Mouse (Mus musculus) megakaryocyte, embryonic 14.5 days (primary cell): ENCODE measurements at regions not wholly inside any gene's neighbourhood (a gene's known extent, or its start where the extent isn't known, plus 50 kb on each side); places are given as distances from the start of the nearest gene placed in this dataset.

Experiments
- H3K27me3 ChIP-seq: replicated peaks from 2 replicates; pipeline ENCODE3; 2012; ENCODE audit warnings: inconsistent platforms
- H3K36me3 ChIP-seq: replicated peaks from 2 replicates; pipeline ENCODE3; 2012; ENCODE audit warnings: low read length, inconsistent platforms, mixed read lengths
- H3K4me1 ChIP-seq: 2 replicates; pipeline ENCODE4 v1.6.1; 2012; ENCODE audit warnings: inconsistent platforms
- H3K4me3 ChIP-seq: replicated peaks from 2 replicates; pipeline ENCODE3; 2012; ENCODE audit warnings: moderate library complexity, mild to moderate bottlenecking, inconsistent platforms
- H3K9me3 ChIP-seq: 2 replicates; pipeline ENCODE4 v1.6.1; 2012; ENCODE audit warnings: inconsistent platforms
- FLI1 ChIP-seq: IDR thresholded peaks from 2 replicates; pipeline ENCODE4 v1.6.1; 2012; ENCODE audit warnings: low read length, inconsistent platforms, mixed read lengths
- GATA1 ChIP-seq: IDR thresholded peaks from 3 replicates; pipeline ENCODE4 v1.6.1; 2012; ENCODE audit warnings: mixed read lengths, low read length, inconsistent platforms, borderline replicate concordance

DNA sequence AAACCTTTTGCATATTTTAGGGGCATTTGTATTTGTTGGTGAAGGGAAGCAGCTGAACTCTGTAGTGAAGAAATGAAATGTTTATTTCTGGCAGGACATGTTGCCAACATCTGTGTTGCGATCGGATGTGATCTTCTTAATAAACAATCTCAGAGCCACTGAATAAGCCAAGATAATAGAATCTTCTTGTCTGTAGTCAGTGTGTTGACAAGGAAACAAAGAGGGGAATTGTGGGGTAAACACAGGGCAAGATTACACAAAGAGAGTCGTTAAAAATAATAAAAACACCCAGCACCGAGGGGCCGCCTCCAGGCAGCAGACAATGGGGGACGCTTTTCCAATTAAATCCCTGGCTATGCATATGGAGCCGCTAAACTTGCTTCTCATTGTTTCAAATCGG is 234.4 kb downstream of the Etnk1 start:
- Histone ChIP-seq H3K4me1 (peaks cover 7% of the 10 kb centered on the region), H3K27me3 (no peaks in the 10 kb centered on the region), H3K4me3 (no peak overlapping the region), H3K9me3 (no peaks in the 10 kb centered on the region), H3K36me3 (no peaks in the 10 kb centered on the region)
- no peak for TF ChIP-seq FLI1
- TF ChIP-seq GATA1 = no peak

DNA sequence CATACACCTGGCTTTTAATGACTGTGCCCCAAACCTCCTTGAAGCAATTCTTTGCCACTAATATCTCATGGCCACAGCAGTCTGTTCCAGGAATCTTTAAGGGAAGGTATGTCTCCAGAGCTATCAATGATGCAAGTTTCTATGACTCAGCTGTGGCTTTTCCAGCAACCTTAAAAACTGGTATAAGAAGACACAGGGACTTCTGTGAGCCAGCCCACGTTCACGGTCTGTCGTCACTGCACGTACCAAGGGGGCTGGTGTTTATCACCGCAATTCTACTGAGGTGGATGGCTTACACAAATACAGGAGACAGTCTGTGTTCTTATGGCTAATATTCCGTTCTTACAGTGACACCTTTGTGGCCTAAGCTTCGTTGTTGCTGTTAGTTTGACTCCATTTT is 234.9 kb downstream of the Etnk1 start:
- no peaks in the 10 kb centered on the region for H3K9me3 ChIP-seq

DNA sequence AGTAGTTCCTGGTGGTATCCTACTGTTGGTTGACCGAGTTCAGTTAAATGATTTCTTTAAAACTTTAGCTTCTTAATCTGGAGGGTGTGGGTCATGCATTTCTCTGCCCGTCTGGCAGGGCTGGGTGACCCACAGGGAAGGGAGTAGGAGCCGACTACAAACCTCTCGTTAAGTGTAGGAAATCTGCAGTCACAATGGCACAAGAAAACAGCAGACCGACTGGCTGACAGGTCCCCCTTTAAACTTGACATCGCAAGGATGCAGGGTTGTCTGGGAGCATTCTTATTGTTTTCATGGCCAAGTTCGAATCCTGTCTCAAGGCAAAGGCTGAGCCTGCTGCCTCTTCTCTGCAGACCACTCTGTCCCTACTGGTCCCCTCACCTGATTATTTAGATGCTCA is 235.7 kb downstream of the Etnk1 start:
- Histone ChIP-seq H3K9me3 (no peaks in the 10 kb centered on the region), H3K36me3 (no peaks in the 10 kb centered on the region), H3K27me3 (no peaks in the 10 kb centered on the region), H3K4me1 (peaks cover 20% of the 10 kb centered on the region), H3K4me3 (no peak overlapping the region)
- TF ChIP-seq FLI1 (no peak), GATA1 (no peak)

More for the DNA sequence above, 234.9 kb downstream of the Etnk1 start:
- TF ChIP-seq GATA1 (no peak), FLI1 (no peak)
- no peaks in the 10 kb centered on the region for H3K27me3 ChIP-seq
- no peaks in the 10 kb centered on the region for H3K36me3 ChIP-seq
- H3K4me3 ChIP-seq = no peak overlapping the region
- H3K4me1 ChIP-seq = peaks cover 12% of the 10 kb centered on the region

DNA sequence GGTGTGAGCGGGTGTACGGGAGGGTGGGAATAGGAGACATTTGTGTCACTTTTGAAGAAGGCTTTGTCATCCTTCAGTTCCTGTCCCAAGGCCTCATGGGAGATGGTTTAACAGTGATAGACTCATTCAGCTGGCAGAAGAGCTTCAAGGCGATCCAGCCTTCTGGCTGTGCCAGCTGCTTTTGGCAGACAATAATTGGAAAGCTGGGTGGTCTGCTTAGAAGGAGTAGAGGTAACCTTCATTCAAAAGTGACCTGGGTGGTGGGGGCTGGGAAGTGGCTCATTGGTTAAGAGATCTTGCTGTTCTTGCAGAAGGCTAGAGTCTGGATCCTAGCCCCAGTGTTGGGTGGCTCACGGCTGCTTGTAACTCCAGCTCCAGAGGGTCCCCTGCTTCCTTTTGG is 237.5 kb downstream of the Etnk1 start:
- Histone ChIP-seq H3K4me3 (no peak overlapping the region), H3K36me3 (no peaks in the 10 kb centered on the region), H3K27me3 (no peaks in the 10 kb centered on the region), H3K9me3 (no peaks in the 10 kb centered on the region), H3K4me1 (peaks cover 22% of the 10 kb centered on the region)
- TF ChIP-seq GATA1 (no peak), FLI1 (no peak)

DNA sequence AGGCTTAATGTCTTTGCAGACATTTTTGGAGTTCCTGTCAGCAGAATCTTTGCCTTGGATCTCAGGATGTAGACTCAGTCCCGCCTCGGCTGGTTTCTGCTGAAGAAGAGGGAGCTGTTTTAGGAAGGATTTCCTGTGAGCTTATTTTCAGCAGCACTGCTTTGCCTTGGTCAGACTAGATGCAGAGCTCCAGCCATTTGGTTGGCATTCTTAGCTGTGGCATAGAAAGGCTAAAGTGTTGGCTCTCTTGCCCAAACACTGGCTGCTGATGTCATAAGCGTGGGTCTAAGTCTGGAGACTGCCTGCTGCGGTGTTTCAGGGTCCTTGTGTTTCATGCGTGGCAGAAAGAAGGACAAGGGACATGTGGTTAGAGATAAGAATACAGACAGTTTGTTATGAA is 245.0 kb downstream of the Etnk1 start:
- Histone ChIP-seq H3K27me3 (no peaks in the 10 kb centered on the region), H3K9me3 (peaks cover 6% of the 10 kb centered on the region; the same call in 1 of the 2 replicates), H3K4me3 (no peak overlapping the region)

DNA sequence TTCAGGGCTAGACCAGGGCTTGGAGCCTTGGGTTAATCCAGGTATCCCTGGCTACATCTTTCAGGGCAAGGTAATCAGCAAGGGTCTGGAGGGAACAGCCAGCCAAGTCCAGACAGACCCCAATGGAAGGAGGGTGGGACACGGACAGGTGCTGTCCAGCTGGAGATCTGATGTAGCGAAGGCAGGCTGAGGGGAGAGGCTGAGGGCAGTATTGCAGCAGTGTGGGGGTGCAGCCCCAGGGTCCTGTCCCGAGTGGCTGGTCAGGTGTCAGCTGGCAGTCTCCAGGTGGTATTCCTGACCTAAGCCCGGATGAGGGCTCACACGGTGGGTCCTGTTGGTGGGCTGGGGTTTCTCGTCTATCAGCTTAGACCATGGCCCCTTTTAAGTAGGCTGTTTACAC is 245.7 kb downstream of the Etnk1 start:
- peaks cover 6% of the 10 kb centered on the region; the same call in 1 of the 2 replicates for H3K9me3 ChIP-seq
- H3K27me3 ChIP-seq = no peaks in the 10 kb centered on the region
- H3K36me3 ChIP-seq = no peaks in the 10 kb centered on the region
- peak overlapping the region; percentile 59 for H3K4me3 ChIP-seq
- peaks cover 9% of the 10 kb centered on the region for H3K4me1 ChIP-seq
- TF ChIP-seq GATA1 (no peak), FLI1 (no peak)

More for the DNA sequence above, 245.0 kb downstream of the Etnk1 start:
- no peak for TF ChIP-seq FLI1
- TF ChIP-seq GATA1 = no peak
- no peaks in the 10 kb centered on the region for H3K36me3 ChIP-seq
- peaks cover 16% of the 10 kb centered on the region for H3K4me1 ChIP-seq

DNA sequence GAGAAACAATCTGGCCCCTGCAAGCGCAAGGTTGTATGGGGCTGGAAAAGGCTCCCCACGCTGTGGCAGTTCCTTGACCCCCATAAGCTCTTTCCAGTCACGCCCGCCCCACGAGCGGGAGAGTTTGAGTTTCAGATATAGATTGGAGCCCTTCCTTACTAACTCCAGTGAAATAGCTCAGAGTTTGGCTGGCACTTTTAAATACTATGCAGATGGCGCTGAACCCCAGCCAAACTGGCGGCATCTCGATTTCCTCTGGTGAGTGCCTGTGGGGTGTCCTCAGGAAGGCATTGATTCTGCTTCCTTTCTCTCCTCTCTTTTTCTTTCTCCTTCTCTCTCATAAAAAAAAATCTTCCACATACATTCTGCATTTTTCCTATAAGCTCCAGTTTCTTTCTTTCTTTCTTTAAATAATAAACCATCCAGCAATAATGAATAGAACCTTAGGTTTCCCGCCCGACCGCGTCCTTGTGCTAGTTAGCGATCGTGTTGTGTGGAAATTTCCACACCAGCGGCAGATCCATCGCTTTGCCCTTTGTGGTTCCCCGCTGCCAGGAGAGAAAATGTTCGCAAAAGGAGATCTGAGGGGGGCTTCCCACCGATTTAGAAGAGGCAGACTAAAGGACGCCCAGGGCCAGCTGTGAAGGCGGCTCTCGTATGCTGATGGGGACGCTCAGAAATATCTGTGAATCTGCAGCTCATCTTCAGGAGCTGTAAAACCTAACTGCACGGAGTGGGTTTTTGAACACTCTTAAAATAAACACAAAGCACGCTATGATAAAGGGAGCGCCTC is 247.8 kb downstream of the Etnk1 start:
- H3K36me3 ChIP-seq = no peaks in the 10 kb centered on the region
- TF ChIP-seq FLI1 (no peak), GATA1 (no peak)
- no peak overlapping the region for H3K4me3 ChIP-seq
- H3K27me3 ChIP-seq = no peaks in the 10 kb centered on the region
- H3K9me3 ChIP-seq = peaks cover 6% of the 10 kb centered on the region; the same call in 1 of the 2 replicates
- peaks cover 7% of the 10 kb centered on the region; the same call in 1 of the 2 replicates for H3K4me1 ChIP-seq

DNA sequence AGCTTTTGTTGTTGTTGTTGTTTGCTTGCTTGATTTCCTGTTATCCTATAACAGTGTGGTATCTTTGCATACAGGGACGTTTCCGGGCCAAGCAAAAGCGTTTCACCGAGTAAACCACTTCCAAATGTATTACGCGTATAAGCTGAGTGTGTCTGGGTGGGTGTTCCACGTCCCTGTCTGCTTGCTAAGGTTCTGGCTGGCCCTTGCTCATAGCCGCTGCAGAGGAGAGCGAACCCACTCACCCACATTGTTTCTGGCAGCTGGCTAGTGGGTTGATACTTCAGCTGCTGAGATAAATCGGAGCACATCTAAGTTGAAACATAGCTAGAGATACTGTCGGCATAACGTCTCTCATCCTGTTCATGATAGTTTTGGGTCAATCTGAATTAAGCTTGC is 248.4 kb downstream of the Etnk1 start:
- Histone ChIP-seq H3K4me3 (no peak overlapping the region), H3K9me3 (peaks cover 6% of the 10 kb centered on the region; the same call in 1 of the 2 replicates), H3K4me1 (peaks cover 7% of the 10 kb centered on the region; the same call in 1 of the 2 replicates), H3K27me3 (no peaks in the 10 kb centered on the region), H3K36me3 (no peaks in the 10 kb centered on the region)
- TF ChIP-seq FLI1 (no peak), GATA1 (no peak)

DNA sequence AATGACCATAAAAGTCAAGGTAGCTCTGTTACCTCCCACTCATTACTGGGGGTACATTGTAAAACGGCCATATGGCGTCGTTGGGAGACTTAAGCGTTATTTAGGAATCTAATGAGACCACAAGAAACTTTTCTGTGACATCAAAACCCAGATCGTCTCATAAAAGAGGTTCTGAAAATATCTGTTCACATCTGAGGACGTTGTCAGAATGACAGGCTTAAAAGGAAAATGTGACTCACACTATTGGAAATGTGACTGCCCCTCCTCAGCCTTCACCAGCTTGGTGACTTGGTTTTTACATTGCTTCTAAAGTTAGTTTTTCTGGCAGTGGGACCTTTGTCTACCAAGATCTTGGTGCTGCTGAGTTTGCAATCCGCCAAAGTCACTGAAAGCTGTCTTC is 252.9 kb downstream of the Etnk1 start:
- Histone ChIP-seq H3K9me3 (peaks cover 4% of the 10 kb centered on the region), H3K36me3 (no peaks in the 10 kb centered on the region), H3K4me1 (no peaks in the 10 kb centered on the region), H3K4me3 (no peak overlapping the region), H3K27me3 (no peaks in the 10 kb centered on the region)
- TF ChIP-seq FLI1 (no peak), GATA1 (no peak)

DNA sequence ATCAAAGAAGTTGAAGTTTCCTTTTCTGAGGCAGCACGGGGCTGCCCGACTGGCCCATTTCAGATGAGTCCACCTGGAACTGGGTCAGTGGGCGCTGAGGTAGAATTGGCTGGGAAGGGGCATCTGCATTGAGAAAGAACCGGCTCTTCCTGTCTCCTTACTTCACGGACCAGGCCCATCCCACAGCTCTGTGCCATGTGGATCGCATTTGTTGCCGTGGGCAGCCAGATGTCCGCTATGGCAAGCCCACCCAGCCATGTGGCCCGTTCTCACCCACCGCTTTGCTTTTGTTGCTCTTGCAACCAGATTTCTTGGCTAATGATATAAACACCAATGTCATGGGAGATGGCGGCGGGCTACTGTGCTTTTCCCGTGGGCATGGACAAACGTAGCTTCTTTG is 256.0 kb downstream of the Etnk1 start:
- H3K9me3 ChIP-seq = peaks cover 4% of the 10 kb centered on the region; the same call in 1 of the 2 replicates
- TF ChIP-seq GATA1 (no peak), FLI1 (no peak)
- no peaks in the 10 kb centered on the region for H3K27me3 ChIP-seq
- H3K4me1 ChIP-seq = no peaks in the 10 kb centered on the region
- H3K36me3 ChIP-seq = no peaks in the 10 kb centered on the region
- H3K4me3 ChIP-seq = no peak overlapping the region
